Mouse (Mus musculus): ENCODE measurements at regions not wholly inside any gene's neighbourhood (a gene's known extent, or its start where the extent isn't known, plus 50 kb on each side); places are given as distances from the start of the nearest gene placed in this dataset.

DNA sequence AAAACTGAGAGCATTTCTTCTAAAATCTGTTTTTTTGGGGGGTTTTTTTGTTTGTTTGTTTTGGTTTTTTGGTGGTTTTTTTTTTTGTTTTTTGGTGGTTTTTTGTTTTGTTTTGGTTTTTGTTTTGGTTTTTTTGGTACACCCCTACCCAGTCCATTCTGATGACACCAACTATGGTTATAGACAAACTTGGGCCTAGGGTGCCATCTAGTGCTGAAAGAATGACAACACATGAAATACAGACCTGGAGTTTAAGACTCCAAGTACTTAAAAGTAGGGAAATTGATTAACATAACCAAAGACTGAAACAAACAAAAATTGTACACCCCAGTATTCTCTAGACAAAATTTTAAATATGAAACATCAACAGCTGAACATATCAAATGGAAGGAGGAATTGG is 76.0 kb upstream of the Ano5 start:
- Histone ChIP-seq H3K9ac (ENCODE audit: low read length) (no peak overlapping the region), H3K4me2 (ENCODE audit: low read depth, severe bottlenecking) (no peak overlapping the region), H3K4me1 (ENCODE audit: control insufficient read depth, insufficient read depth, low read length) (no peaks in the 10 kb centered on the region), H3K27me3 (ENCODE audit: control insufficient read depth, insufficient read depth, low read length) (no peaks in the 10 kb centered on the region), H3K36me3 (ENCODE audit: control insufficient read depth, insufficient read depth, low read length) (no peaks in the 10 kb centered on the region), H3K27ac (replicated peaks; ENCODE audit: low read depth, low read length) (no peak overlapping the region), H3K4me3 (ENCODE audit: low read depth, low read length) (no peak overlapping the region), H3K9me3 (ENCODE audit: control insufficient read depth, low read length) (no peaks in the 10 kb centered on the region)
- DNase-seq (ENCODE audit: low spot score) (peak; percentile 44), ATAC-seq (ENCODE audit: insufficient number of reproducible peaks, low FRiP score, low TSS enrichment, low read depth) (no peak)

DNA sequence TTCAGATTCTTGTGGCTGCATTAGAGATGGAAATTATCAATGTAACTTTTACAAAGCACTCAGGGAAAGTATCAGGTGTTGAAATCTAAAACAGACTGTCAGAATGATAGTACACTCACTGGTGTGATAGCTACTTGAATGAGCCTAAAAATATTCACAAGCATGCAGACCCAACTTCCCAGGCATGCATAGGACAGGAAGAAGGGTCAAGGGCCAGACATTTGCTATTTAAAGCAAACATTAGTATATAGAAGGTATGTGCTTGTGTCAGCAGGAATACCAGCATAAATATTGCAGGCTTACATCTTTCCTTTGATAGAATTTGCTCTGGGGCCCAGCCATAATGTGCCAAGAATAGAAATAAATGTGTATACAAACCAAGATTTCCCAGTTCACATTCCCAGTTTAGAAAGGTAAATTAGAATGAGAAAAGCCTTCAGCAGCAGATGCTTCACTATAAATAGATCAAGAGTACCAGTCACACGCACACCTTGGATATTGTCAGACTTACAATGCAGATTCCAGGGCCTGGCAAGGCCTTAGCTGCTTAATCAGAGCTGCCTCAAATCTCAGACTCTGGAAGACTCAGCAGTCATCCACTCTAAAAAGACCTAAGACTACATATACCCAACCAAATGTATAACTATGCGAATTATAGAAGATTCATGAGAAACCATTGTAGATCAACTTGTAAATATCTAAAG is 55.7 kb upstream of the Ano5 start:
- Histone ChIP-seq H3K27me3 (ENCODE audit: control insufficient read depth, insufficient read depth, low read length) (no peaks in the 10 kb centered on the region), H3K4me3 (ENCODE audit: low read depth, low read length) (no peak overlapping the region), H3K4me1 (ENCODE audit: control insufficient read depth, insufficient read depth, low read length) (no peaks in the 10 kb centered on the region), H3K9me3 (ENCODE audit: control insufficient read depth, low read length) (no peaks in the 10 kb centered on the region), H3K27ac (replicated peaks; ENCODE audit: low read depth, low read length) (no peak overlapping the region), H3K9ac (ENCODE audit: low read length) (no peak overlapping the region), H3K36me3 (ENCODE audit: control insufficient read depth, insufficient read depth, low read length) (no peaks in the 10 kb centered on the region), H3K4me2 (ENCODE audit: low read depth, severe bottlenecking) (no peak overlapping the region)
- WGBS, result 87% methylated on average over 2 of the region's 2 CpGs
- ATAC-seq (ENCODE audit: insufficient number of reproducible peaks, low FRiP score, low TSS enrichment, low read depth) (no peak), DNase-seq (ENCODE audit: low spot score) (no peak)

DNA sequence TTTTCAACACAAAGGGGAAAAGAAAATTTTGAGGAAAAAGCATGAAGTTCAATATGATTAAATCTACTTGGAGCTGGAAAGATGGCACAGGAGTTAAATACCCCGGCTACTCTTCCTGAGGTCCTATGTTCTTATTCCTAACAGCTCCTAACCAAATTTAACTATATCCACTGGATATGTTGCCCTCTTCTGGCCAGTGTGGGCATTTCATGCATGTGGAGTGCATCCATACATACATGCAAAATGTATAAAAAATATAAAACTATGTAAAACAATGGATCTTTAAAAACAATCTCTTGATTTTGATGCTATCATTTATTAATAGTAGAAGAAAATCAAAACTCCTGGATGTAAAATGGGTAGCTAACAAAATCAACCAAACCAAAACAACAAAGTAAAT is 52.1 kb upstream of the Ano5 start:
- H3K36me3 ChIP-seq (ENCODE audit: control insufficient read depth, insufficient read depth, low read length), result no peaks in the 10 kb centered on the region
- no peak overlapping the region for H3K4me2 ChIP-seq (ENCODE audit: low read depth, severe bottlenecking)
- H3K4me1 ChIP-seq (ENCODE audit: control insufficient read depth, insufficient read depth, low read length), result no peaks in the 10 kb centered on the region
- WGBS, result 91% methylated on average over 1 of the region's 1 CpGs
- H3K9me3 ChIP-seq (ENCODE audit: control insufficient read depth, low read length), result no peaks in the 10 kb centered on the region
- no peak overlapping the region for H3K4me3 ChIP-seq (ENCODE audit: low read depth, low read length)
- no peak for ATAC-seq (ENCODE audit: insufficient number of reproducible peaks, low FRiP score, low TSS enrichment, low read depth)
- no peaks in the 10 kb centered on the region for H3K27me3 ChIP-seq (ENCODE audit: control insufficient read depth, insufficient read depth, low read length)
- DNase-seq (ENCODE audit: low spot score), result peak; percentile 25
- no peak overlapping the region for H3K9ac ChIP-seq (ENCODE audit: low read length)
- no peak overlapping the region for H3K27ac ChIP-seq (replicated peaks; ENCODE audit: low read depth, low read length)
